Mouse (Mus musculus): Measurements from ENCODE around the gene Pxn. TPM values are rescaled to one million over a fixed set of nuclear protein-coding genes. Genes with fewer than 3 reads are reported as not detected.
A peak's percentile ranks its signal among the peaks of the same experiment; 100 is the strongest.

The Pxn gene
- total RNA-seq, 2 experiments from 2014 or later = 30.9 to 41.9 TPM

- no peak for DNase-seq (ENCODE audit: extremely low spot score in 1 of 2, low spot score in 1 of 2)
Observed at GRCm38 (mm10) chr5:115523971-115524370, 17.5 kb downstream of the Pxn start.

- DNase-seq (ENCODE audit: extremely low spot score in 1 of 2, low spot score in 1 of 2) = no peak
Observed at GRCm38 (mm10) chr5:115524471-115524870, 18.0 kb downstream of the Pxn start.

DNA sequence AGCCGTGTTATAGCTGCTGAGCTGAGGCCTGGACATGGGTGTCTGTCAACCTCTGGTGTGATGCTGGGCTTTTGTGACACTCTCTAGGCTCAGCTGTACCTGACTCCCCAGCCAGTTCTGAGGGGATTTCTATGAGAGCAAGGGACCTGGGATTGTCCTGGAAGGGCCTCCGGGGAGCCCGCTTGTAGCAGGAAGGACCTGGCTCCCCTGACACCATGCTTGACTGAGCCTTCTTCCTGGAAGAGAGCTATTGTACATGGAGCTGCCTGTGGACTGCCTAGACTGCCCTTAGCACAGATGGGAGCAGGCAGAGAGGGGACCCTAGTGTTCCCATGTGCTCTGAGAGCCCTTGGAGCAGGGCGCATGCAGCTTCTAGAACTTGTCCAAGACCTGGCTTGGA is 18.9 kb downstream of the Pxn start:
- DNase-seq (ENCODE audit: extremely low spot score in 1 of 2, low spot score in 1 of 2) = no peak

- no peak for DNase-seq (ENCODE audit: extremely low spot score in 1 of 2, low spot score in 1 of 2)
Observed at GRCm38 (mm10) chr5:115525943-115526342, 19.5 kb downstream of the Pxn start.

- DNase-seq (ENCODE audit: extremely low spot score in 1 of 2, low spot score in 1 of 2) = no peak
Observed at GRCm38 (mm10) chr5:115526456-115527202, 20.2 kb downstream of the Pxn start.

DNA sequence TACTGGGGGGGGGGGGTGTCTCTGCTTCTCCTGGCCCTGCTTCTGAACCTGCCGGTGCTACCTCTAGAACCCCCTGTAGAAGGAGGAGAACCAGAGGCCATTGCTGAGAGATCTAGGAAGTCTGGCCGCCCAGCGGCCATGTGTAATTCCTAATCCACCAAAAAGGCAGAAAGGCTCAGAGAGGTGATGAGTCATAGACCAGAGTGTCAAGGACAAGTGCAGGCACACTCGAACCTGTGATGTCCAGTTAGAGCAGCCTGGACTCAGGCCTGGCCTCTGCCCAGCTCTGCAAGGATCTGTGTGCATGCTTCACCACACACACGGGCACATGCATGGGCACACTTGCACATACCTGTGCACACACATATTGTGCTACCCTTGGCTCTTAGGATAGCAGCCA is 21.7 kb downstream of the Pxn start:
- no peak for DNase-seq (ENCODE audit: extremely low spot score in 1 of 2, low spot score in 1 of 2)

DNA sequence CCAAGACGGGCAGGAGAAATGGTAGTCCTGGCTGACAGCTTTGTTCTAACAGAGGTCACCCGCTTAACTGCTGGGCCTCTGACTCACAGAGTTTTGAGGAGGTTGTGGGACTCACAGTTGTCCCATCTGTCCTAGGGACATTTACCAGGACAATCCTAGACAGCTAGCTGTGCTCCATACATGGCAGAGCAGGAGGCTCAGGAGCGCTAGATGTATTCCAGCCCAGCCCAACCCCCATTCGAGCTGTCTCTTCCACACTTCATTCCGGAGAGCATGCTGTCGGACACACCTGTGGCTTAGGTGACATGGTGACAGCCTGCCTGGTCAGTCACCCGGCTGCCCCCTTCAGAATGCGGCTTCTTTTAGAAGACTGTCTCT is 22.9 kb downstream of the Pxn start:
- no peak for DNase-seq (ENCODE audit: extremely low spot score in 1 of 2, low spot score in 1 of 2)

GRCm38 (mm10) chr5:115529742-115530446 is 23.4 kb downstream of the Pxn start:
- DNase-seq (ENCODE audit: extremely low spot score in 1 of 2, low spot score in 1 of 2) = no peak

DNA sequence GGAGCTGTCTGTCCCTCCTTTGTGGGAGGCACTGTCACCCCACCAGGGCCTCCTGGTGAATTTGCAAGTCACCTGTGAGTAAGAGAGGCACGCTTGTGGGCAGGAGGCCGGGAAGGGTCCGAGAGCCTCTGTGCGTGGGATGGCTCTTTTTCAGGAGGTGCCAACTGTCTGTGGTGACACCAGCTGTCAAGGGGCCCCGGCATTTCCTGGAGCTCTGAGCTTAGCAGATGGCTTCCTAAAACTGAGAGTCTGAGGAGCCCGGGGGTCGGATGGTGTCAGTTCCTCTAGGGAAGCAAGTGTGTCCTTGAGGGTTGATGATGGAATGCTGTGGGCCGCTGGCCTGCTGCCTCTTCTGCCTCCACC is 24.0 kb downstream of the Pxn start:
- no peak for DNase-seq (ENCODE audit: extremely low spot score in 1 of 2, low spot score in 1 of 2)

GRCm38 (mm10) chr5:115531671-115532270 is 25.3 kb downstream of the Pxn start:
- DNase-seq (ENCODE audit: extremely low spot score in 1 of 2, low spot score in 1 of 2) = no peak

DNA sequence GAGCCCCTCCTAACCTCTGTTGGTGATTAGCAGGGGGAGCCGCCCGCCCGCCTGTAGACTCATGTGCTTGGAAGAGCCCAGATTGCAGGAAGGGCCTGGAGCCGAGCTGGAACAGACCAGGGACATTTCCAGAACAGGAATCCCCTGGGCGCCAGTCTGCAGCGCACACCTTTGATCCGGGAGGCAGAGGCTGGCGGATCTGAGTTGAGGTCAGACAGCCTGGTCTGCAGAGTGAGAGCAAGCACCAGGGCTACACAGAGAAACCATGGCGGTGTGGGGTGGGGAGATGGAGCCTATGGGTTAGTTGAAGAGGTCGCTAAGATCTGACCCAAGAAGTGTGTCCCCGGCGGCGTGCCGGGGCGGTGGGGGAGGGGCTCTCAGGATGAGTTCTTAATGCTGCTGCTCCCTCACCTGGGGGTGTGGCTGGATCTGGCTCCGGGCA is 27.8 kb downstream of the Pxn start:
- DNase-seq (ENCODE audit: extremely low spot score in 1 of 2, low spot score in 1 of 2) = no peak

DNA sequence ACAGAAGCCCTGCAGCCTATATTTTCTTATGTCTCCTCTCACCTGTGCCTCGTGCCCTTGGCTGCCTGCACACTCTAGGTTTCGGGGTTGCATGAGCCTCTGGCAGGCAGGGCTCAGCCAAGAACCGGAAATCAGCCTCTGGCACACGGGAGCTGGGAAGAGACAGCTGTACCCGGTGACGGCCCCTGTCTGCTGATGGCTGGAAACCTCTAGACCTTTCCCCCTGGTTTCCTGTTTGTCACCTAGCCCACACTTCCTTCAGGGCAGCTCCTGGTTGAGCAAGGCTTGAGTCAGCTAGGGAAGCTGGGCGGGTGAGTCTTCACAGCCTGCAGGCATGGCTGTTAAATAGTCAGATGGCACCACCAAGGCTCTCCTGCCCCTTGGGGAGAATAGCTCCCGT is 28.4 kb downstream of the Pxn start:
- DNase-seq (ENCODE audit: extremely low spot score in 1 of 2, low spot score in 1 of 2) = no peak

- DNase-seq (ENCODE audit: extremely low spot score in 1 of 2, low spot score in 1 of 2) = no peak
Observed at GRCm38 (mm10) chr5:115535635-115536034, 29.2 kb downstream of the Pxn start.

- no peak for DNase-seq (ENCODE audit: extremely low spot score in 1 of 2, low spot score in 1 of 2)
Observed at GRCm38 (mm10) chr5:115538017-115538692, 31.7 kb downstream of the Pxn start.

DNA sequence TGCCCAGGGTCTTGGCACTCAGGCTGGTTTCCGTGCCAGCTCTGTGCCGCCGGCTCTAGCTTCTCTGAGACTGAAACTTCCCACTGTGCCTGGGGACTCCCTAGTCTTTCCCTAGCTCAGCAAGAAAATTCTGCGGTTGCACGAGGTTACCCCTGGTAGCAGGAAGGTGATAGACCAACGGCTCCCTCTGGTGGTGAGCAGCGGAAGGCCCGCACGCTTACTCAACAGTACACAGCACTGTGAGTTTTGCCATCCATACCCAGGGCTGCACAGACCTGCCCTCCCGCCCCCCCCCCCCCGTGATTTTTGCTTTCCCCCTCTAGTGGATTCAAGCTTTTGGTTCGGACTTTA is 32.2 kb downstream of the Pxn start:
- peak; percentile 88 to 99 for DNase-seq (ENCODE audit: extremely low spot score in 1 of 2, low spot score in 1 of 2)

GRCm38 (mm10) chr5:115542635-115543384 is 36.3 kb downstream of the Pxn start:
- no peak for DNase-seq (ENCODE audit: extremely low spot score in 1 of 2, low spot score in 1 of 2)

- DNase-seq (ENCODE audit: extremely low spot score in 1 of 2, low spot score in 1 of 2) = peak; percentile 48 to 54
Observed at GRCm38 (mm10) chr5:115543509-115544253, 37.2 kb downstream of the Pxn start.

DNA sequence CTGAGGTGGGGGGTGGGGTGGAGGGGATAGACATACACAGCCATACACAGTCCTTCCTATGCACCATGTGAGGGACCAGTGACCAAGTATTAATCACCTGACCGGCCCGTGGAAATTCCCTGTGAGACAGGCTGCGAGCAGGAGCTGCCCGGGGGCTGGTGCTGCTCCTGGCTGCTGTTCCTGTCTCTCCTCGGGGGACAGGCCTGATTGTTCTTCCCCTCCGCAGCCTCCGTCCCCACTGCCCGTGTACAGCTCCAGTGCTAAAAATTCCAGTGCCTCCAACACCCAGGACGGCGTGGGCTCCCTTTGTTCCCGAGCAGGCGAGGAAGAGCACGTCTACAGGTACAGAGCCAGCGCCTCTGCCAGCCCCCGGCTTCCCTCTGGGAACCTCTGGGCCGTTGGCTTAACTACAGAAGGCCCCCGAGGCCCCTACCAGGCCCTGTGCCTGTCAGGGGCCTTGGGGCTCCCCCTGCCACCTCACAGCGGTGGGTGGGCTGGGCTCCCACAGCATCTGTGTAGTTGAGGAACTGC is 38.2 kb downstream of the Pxn start:
- no peak for DNase-seq (ENCODE audit: extremely low spot score in 1 of 2, low spot score in 1 of 2)

- no peak for DNase-seq (ENCODE audit: extremely low spot score in 1 of 2, low spot score in 1 of 2)
Observed at GRCm38 (mm10) chr5:115545636-115546035, 39.2 kb downstream of the Pxn start.

DNA sequence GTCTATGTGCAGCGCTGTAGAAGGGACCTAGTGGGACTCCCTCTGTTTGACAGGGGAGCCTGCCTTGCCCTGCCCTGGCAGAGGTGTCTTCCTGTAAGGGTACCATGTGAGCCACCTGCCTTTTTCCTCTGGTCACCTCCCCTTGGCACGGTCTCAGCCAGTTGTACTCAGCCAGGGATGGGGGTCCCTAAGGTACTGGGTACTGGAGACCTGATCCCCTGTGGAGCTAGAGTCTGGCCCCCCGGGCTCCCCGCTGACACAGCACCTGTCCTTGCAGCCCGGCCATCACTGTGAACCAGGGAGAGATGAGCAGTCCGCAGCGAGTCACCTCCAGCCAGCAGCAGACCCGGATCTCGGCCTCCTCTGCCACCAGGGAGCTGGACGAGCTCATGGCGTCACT is 40.1 kb downstream of the Pxn start:
- DNase-seq (ENCODE audit: extremely low spot score in 1 of 2, low spot score in 1 of 2) = no peak
